Mouse (Mus musculus) stomach, postnatal 0 days (tissue): ENCODE results near the gene Itm2c. TPM values are rescaled to one million over a fixed set of nuclear protein-coding genes. Genes with fewer than 3 reads are reported as not detected.

Experiments
- ATAC-seq: fragments of 200-750 bp; cut with Nextera tagmentation; 2 replicates; pipeline ENCODE4 v1.8.0; 2017; ENCODE audit not compliant: low FRiP score, low TSS enrichment
- DNase-seq: peaks from one replicate; pipeline ENCODE4 v3.0.0-alpha.2; 2016; ENCODE audit warnings: low spot score
- H3K27ac ChIP-seq: fragments of 300-500 bp; sonication (generic); replicated peaks from 2 replicates; pipeline ENCODE4 v1.5.1; 2014; ENCODE audit warnings: mild to moderate bottlenecking, control low read depth
- H3K27me3 ChIP-seq: fragments of 300-500 bp; sonication (generic); 2 replicates; pipeline ENCODE4 v1.6.1; 2014; ENCODE audit warnings: low read length; ENCODE audit not compliant: control insufficient read depth, insufficient read depth
- H3K36me3 ChIP-seq: fragments of 300-500 bp; sonication (generic); 2 replicates; pipeline ENCODE4 v1.6.1; 2014; ENCODE audit warnings: low read length, mixed read lengths; ENCODE audit not compliant: control insufficient read depth, insufficient read depth
- H3K4me1 ChIP-seq: fragments of 300-500 bp; sonication (generic); replicated peaks from 2 replicates; pipeline ENCODE4 v1.6.1; 2014; ENCODE audit warnings: antibody characterized with exemption; ENCODE audit not compliant: control insufficient read depth, insufficient read depth
- H3K4me2 ChIP-seq: fragments of 300-500 bp; sonication (generic); replicated peaks from 2 replicates; pipeline ENCODE4 v1.6.1; 2014; ENCODE audit warnings: low read depth, mild to moderate bottlenecking, control low read depth, moderate library complexity
- H3K4me3 ChIP-seq: fragments of 300-500 bp; sonication (generic); 2 replicates; pipeline ENCODE4 v1.5.1; 2014; ENCODE audit warnings: low read depth, low read length, control low read depth
- H3K9ac ChIP-seq: fragments of 300-500 bp; sonication (generic); 2 replicates; pipeline ENCODE4 v1.6.1; 2014; ENCODE audit warnings: mild to moderate bottlenecking, low read length, control low read depth, mixed read lengths
- H3K9me3 ChIP-seq: fragments of 300-500 bp; sonication (generic); 2 replicates; pipeline ENCODE4 v1.6.1; 2016; ENCODE audit warnings: low read length; ENCODE audit not compliant: control insufficient read depth
- CTCF ChIP-seq: IDR thresholded peaks from 2 replicates; pipeline ENCODE4 v1.5.1; 2016; ENCODE audit warnings: antibody characterized with exemption, low read depth, mild to moderate bottlenecking, moderate library complexity
- EP300 ChIP-seq: optimal IDR thresholded peaks from 2 replicates; pipeline ENCODE3; 2016; ENCODE audit warnings: antibody characterized with exemption
- WGBS: fragments of 180-500 bp; shearing (Covaris S2); extraction: QIAGEN DNeasy Blood & Tissue Kit; methylation state at CpG from one replicate; pipeline ENCODE4 v1.1.7; 2014; 5-methylcytosine and 5-hydroxymethylcytosine counted together
- polyA plus RNA-seq: library from polyadenylated mRNA; unstranded; fragments of >200 nt; fragmentation: Nextera tagmentation; extraction: Ambion mirVana; gene quantifications from 2 replicates; pipeline ENCODE4 v1.2.1, GENCODE M21; 2015

Itm2c gene
- polyA plus RNA-seq, 1 experiment from 2014 or later, result 134 TPM

DNA sequence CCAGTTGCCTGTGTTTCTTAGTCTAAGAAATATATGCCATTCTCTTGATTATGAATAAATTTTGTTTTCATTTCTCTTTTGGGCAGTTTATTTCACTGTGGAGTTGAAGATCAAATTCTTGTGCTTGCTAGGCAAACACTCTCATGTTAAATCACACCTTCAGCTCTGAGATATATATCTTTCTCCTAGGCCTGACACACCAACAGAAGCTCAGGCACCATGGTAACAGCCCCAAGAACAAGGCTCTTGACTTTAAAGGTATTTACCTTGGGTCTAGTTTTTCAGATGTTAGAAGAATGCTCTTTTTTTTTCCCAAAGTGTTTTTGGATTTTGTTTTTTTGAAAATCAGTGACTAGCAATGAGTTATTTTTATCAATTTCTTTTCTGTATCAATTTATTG, 21.8 kb downstream of the Itm2c start:
- no peak for TF ChIP-seq CTCF
- no peak for TF ChIP-seq EP300
- H3K27ac ChIP-seq, result no peak overlapping the region
- no peaks in the 10 kb centered on the region for H3K27me3 ChIP-seq
- no peak for ATAC-seq
- no peak overlapping the region for H3K9ac ChIP-seq
- H3K4me3 ChIP-seq, result no peak overlapping the region
- H3K4me1 ChIP-seq, result no peaks in the 10 kb centered on the region
- no peak overlapping the region for H3K4me2 ChIP-seq
- peaks cover 3% of the 10 kb centered on the region; the same call in 1 of the 2 replicates for H3K9me3 ChIP-seq
- no peak for DNase-seq
- no peaks in the 10 kb centered on the region for H3K36me3 ChIP-seq

GRCm38 (mm10) chr1:85916830-85917450, 22.9 kb downstream of the Itm2c start:
- Histone ChIP-seq H3K4me1 (no peaks in the 10 kb centered on the region), H3K9ac (no peak overlapping the region), H3K36me3 (no peaks in the 10 kb centered on the region), H3K9me3 (peaks cover 3% of the 10 kb centered on the region; the same call in 1 of the 2 replicates), H3K4me2 (no peak overlapping the region), H3K4me3 (no peak overlapping the region), H3K27ac (no peak overlapping the region), H3K27me3 (no peaks in the 10 kb centered on the region)
- no peak for DNase-seq
- 67% methylated on average over 4 of the region's 4 CpGs for WGBS
- TF ChIP-seq CTCF, result no peak
- no peak for TF ChIP-seq EP300
- no peak for ATAC-seq

DNA sequence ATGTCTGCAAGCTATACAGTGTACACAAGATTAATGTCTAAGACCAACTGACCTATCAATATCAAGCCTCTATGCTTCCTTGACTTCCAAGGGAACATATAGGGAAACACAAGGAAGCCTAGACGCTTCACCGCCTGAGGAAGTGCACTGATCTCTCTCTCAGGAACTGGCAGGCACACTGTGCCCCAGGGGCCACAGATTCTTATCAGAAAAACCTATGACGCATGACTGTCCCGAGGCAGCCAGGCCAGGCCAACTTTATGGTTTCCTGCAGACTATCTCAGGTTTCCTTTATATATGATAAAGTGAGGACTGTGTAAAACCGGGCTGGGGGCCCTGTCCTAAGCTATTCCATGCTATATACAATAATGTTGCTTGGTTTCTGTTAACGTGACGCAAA, 25.5 kb downstream of the Itm2c start:
- Histone ChIP-seq H3K9ac (no peak overlapping the region), H3K4me1 (no peaks in the 10 kb centered on the region), H3K36me3 (no peaks in the 10 kb centered on the region), H3K27me3 (no peaks in the 10 kb centered on the region), H3K4me3 (no peak overlapping the region), H3K4me2 (no peak overlapping the region), H3K9me3 (peaks cover 3% of the 10 kb centered on the region; the same call in 1 of the 2 replicates), H3K27ac (no peak overlapping the region)
- DNase-seq (no peak), ATAC-seq (peak; percentile 45; the same call in 1 of the 2 replicates)
- TF ChIP-seq EP300 (no peak), CTCF (no peak)
- 76% methylated on average over 7 of the region's 7 CpGs for WGBS

GRCm38 (mm10) chr1:85921725-85922124, 27.6 kb downstream of the Itm2c start:
- WGBS, result 81% methylated on average over 7 of the region's 7 CpGs
- Histone ChIP-seq H3K27me3 (no peaks in the 10 kb centered on the region), H3K9ac (no peak overlapping the region), H3K27ac (no peak overlapping the region), H3K36me3 (no peaks in the 10 kb centered on the region), H3K9me3 (peaks cover 3% of the 10 kb centered on the region; the same call in 1 of the 2 replicates), H3K4me2 (no peak overlapping the region), H3K4me1 (no peaks in the 10 kb centered on the region), H3K4me3 (no peak overlapping the region)
- TF ChIP-seq EP300, result no peak
- TF ChIP-seq CTCF, result no peak
- DNase-seq, result no peak
- no peak for ATAC-seq

DNA sequence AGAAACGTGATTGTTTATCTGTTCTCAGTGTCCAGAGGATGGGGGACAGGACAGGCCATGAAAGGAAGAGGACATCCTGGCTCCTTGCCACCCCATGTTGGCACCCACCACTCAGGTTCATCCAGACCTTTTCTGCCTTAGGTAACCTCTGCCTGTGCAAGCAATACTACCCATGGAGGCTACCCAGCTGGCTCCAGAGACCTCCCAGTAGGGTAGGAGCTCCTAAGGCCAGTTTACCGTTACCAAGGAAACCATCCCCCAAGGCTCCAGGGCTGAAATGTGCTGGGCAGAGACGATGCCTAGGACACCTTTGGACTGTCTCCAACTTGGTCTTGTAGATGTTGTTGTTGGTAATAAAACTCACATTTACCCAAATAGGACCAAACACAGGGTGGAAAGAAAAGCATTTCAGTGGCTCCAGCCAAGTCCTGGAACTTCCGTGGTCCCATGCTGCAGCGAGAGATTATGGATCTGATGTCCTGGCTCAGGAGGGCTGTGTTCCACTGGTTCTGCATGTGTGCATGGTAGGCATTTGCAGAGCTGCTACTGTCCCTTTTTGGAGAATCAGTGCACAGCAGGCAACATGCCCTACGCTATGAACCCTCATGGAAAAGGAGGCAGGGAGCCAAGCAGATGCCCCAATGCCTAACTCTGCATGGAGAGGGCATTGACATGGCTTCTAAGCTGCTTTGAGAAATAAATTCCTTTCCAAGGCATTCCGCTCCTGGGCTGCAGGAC, 28.2 kb downstream of the Itm2c start:
- peaks cover 3% of the 10 kb centered on the region; the same call in 1 of the 2 replicates for H3K9me3 ChIP-seq
- no peak for ATAC-seq

DNA sequence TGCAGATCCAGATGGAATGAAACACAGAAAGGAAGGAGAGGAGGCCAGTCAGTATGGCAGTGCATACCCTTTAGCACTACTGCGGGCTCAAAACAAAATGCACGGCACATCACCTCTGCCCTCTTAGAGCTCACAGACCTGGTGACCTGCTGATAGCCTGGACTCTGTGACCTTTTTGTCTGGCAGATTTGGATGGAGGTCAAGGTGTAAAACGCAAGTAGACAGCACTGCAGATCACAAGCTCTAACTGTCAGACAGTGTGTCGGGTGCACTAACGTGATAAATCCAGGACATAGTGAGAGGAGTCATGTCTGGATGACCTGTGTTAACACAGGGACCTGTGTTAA, 28.8 kb downstream of the Itm2c start:
- Histone ChIP-seq H3K4me2 (no peak overlapping the region), H3K27ac (no peak overlapping the region), H3K4me1 (no peaks in the 10 kb centered on the region), H3K36me3 (no peaks in the 10 kb centered on the region), H3K9ac (no peak overlapping the region), H3K4me3 (no peak overlapping the region), H3K9me3 (peaks cover 3% of the 10 kb centered on the region; the same call in 1 of the 2 replicates), H3K27me3 (no peaks in the 10 kb centered on the region)
- WGBS, result 66% methylated on average over 5 of the region's 5 CpGs
- ATAC-seq (no peak), DNase-seq (no peak)
- TF ChIP-seq CTCF (no peak), EP300 (no peak)

More for the DNA sequence above, 28.2 kb downstream of the Itm2c start:
- Histone ChIP-seq H3K9ac (no peak overlapping the region), H3K27ac (no peak overlapping the region), H3K27me3 (no peaks in the 10 kb centered on the region), H3K36me3 (no peaks in the 10 kb centered on the region), H3K4me3 (no peak overlapping the region), H3K4me1 (no peaks in the 10 kb centered on the region), H3K4me2 (no peak overlapping the region)
- WGBS, result 59% methylated on average over 7 of the region's 7 CpGs
- TF ChIP-seq CTCF, result no peak
- TF ChIP-seq EP300, result no peak
- no peak for DNase-seq
